Mouse (Mus musculus) neural tube, embryonic 13.5 days (tissue): ENCODE data around the gene 4930438A08Rik. TPM values are rescaled to one million over a fixed set of nuclear protein-coding genes. Genes with fewer than 3 reads are reported as not detected.
"Not testable (repeated sequence)": the region's sequence is repeated elsewhere in the genome, so short reads cannot be mapped to it uniquely, and the experiment has no call there.

Experiments used
- ATAC-seq: fragments of 200-750 bp; cut with Nextera tagmentation; 2 replicates; pipeline ENCODE4 v1.8.0; 2017; ENCODE audit warnings: low read depth, mild to moderate bottlenecking, moderate TSS enrichment, moderate library complexity
- H3K27ac ChIP-seq: fragments of 300-500 bp; sonication (generic); replicated peaks from 2 replicates; pipeline ENCODE4 v1.5.1; 2015; ENCODE audit warnings: moderate library complexity, mild to moderate bottlenecking, inconsistent platforms
- H3K27me3 ChIP-seq: fragments of 300-500 bp; sonication (generic); 2 replicates; pipeline ENCODE4 v1.6.1; 2015; ENCODE audit warnings: mild to moderate bottlenecking, inconsistent platforms
- H3K36me3 ChIP-seq: fragments of 300-500 bp; sonication (generic); 2 replicates; pipeline ENCODE4 v1.6.1; 2015; ENCODE audit warnings: mild to moderate bottlenecking, inconsistent platforms
- H3K4me1 ChIP-seq: fragments of 300-500 bp; sonication (generic); replicated peaks from 2 replicates; pipeline ENCODE4 v1.6.1; 2015; ENCODE audit warnings: inconsistent platforms
- H3K4me2 ChIP-seq: fragments of 300-500 bp; sonication (generic); 2 replicates; pipeline ENCODE4 v1.6.1; 2015; ENCODE audit warnings: inconsistent platforms, mild to moderate bottlenecking, moderate library complexity
- H3K4me3 ChIP-seq: fragments of 300-500 bp; sonication (generic); 2 replicates; pipeline ENCODE4 v1.5.1; 2015; ENCODE audit warnings: mild to moderate bottlenecking, inconsistent platforms
- H3K9ac ChIP-seq: fragments of 300-500 bp; sonication (generic); 2 replicates; pipeline ENCODE4 v1.6.1; 2015; ENCODE audit warnings: moderate library complexity, mild to moderate bottlenecking, inconsistent platforms
- H3K9me3 ChIP-seq: fragments of 300-500 bp; sonication (generic); 2 replicates; pipeline ENCODE4 v1.6.1; 2016; ENCODE audit warnings: inconsistent platforms
- WGBS: fragments of 180-500 bp; shearing (Covaris S2); methylation state at CpG from one replicate; pipeline ENCODE4 v1.1.7; 2015; 5-methylcytosine and 5-hydroxymethylcytosine counted together
- polyA plus RNA-seq: library from polyadenylated mRNA; unstranded; fragments of >200 nt; fragmentation: Nextera tagmentation; extraction: Ambion mirVana; gene quantifications from 2 replicates; pipeline ENCODE4 v1.2.1, GENCODE M21; 2015

The 4930438A08Rik gene
- polyA plus RNA-seq, 1 experiment from 2014 or later = not detected

DNA sequence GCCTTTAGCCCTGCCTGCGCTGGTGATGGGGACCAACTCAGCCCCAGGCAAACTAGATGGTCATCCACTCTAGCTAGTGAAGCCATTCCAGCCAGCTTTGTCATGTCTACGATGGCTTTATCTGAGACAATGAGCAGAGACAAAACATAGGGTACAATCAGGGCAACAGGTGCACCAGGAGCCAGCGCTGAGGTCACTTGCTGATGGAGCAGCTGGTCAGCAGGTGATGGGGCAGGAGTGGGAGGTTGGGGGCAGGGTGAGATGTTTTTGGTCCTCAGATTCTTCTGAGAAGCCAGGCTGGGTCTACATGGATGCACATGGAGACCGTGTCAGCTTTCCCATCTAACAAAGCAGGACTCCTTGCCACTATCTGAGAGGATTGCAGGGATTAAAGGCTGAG, 16.2 kb downstream of the 4930438A08Rik start:
- no peak overlapping the region for H3K4me3 ChIP-seq
- H3K36me3 ChIP-seq = no peaks in the 10 kb centered on the region
- H3K27ac ChIP-seq = no peak overlapping the region
- H3K27me3 ChIP-seq = no peaks in the 10 kb centered on the region
- H3K4me2 ChIP-seq = no peak overlapping the region
- 86% methylated on average over 4 of the region's 4 CpGs for WGBS
- H3K4me1 ChIP-seq = no peaks in the 10 kb centered on the region
- ATAC-seq = no peak
- H3K9ac ChIP-seq = no peak overlapping the region
- H3K9me3 ChIP-seq = no peaks in the 10 kb centered on the region

DNA sequence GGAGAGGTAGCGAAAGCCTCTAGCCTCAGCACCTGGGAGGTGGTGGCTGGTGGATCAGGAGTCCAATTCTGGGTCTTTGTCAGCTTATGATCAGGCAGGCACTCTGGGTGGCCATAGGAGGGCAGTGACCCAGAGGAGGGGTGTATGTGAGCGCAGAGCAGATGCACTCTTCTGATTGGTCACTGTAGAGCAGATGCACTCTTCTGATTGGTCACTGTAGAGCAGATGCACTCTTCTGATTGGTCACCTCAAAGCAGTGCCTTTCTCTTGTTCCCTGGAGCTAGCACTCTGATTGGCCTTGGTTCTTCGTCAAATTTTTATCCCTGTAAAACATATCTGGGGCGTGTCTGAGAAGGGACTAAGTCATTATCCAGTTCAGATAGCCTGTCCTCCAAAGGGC, 18.2 kb downstream of the 4930438A08Rik start:
- Histone ChIP-seq H3K4me1 (no peaks in the 10 kb centered on the region), H3K9me3 (no peaks in the 10 kb centered on the region), H3K27me3 (no peaks in the 10 kb centered on the region), H3K36me3 (no peaks in the 10 kb centered on the region), H3K27ac (no peak overlapping the region), H3K4me3 (no peak overlapping the region), H3K9ac (no peak overlapping the region), H3K4me2 (no peak overlapping the region)
- WGBS = 56% methylated on average over 4 of the region's 4 CpGs
- no peak for ATAC-seq

DNA sequence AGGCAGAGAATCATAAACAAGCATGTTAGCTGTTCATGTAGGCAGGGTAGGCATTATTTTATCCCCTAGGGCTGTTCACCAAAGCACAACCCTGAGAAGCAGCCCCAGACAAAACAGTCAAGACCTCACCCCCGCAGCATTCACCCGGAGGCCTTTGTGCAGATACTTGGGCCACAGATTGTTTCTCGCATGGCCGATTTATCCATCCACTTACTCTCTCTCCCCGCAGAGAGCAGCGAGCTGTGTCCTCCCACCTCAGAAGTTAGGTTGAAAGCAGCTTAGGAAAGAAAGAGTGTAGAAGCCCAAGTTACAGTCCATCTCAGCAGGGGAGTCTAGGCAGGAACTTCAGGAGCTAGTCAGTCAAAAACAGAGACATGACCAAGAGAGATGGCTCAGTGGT, 22.8 kb downstream of the 4930438A08Rik start:
- Histone ChIP-seq H3K4me2 (no peak overlapping the region), H3K4me1 (peaks cover 5% of the 10 kb centered on the region; the same call in 1 of the 2 replicates), H3K27ac (no peak overlapping the region), H3K36me3 (no peaks in the 10 kb centered on the region), H3K9me3 (no peaks in the 10 kb centered on the region), H3K27me3 (no peaks in the 10 kb centered on the region), H3K4me3 (no peak overlapping the region), H3K9ac (no peak overlapping the region)
- WGBS = 68% methylated on average over 6 of the region's 6 CpGs
- ATAC-seq = no peak

DNA sequence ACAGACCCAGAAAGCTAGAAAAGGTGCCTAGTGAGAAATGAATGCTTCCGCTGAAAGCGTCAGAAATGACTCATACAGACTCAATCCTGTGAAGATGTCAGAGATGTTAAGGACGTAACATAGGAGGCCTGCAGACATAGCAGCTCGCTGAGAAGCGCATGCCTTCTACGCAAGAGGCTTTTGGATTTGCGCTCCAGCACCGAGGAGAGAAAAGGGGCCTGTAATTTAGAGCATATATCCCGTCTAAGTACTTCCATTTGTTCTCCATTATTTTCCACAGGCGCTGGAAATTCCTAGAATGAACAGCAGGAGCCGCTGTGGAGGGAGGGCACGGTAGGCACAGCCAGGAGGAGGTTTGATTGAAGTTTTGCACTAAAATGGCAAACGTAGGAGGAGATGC, 26.5 kb downstream of the 4930438A08Rik start:
- Histone ChIP-seq H3K4me1 (peaks cover 11% of the 10 kb centered on the region), H3K27me3 (no peaks in the 10 kb centered on the region), H3K4me2 (peak overlapping the region; percentile 66), H3K4me3 (peak overlapping the region; percentile 64), H3K27ac (peak overlapping the region; percentile 87), H3K36me3 (no peaks in the 10 kb centered on the region), H3K9me3 (no peaks in the 10 kb centered on the region), H3K9ac (peak overlapping the region; percentile 44)
- WGBS = 10% methylated on average over 13 of the region's 13 CpGs
- ATAC-seq = peak; percentile 41; the same call in 1 of the 2 replicates

DNA sequence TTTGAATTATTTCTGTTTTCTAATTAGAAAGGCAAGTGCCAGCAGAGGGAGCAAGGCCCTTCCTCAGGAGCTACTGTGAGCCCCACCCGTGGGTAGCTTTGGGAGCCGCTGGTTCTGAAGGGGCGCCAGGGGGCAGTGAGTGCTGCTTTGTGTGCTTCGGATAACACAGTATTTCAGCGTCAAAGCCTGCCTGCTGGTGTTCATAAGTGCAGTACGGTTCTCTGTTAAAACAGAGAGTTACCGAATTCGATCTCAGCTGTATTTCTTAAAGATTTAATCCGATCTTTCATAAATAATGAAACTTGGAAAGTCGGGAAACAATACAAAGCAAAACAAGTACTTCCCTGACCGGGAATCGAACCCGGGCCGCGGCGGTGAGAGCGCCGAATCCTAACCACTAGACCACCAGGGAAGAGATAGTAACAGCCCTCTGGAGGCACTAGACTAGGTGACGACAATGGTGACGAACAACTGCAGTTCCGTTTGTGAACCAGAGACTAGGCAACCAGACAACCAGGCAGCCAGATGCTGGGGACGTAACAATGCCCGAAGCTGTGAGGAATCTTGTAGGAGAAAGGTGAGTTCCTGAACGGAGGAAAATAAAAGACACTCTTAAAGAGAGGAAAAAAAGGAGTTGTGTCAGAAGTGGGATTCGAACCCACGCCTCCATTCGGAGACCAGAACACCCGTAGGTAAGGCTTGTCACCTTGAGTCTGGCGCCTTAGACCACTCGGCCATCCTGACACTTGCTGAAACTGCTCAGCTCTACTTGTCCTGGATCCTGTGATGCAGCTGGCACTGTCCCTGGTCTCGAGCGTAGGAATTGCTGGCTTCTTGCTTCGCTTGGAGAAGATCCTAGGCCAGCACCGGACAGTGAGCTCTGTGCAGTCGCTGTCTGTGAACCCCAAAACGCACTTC, 27.5 kb downstream of the 4930438A08Rik start:
- under 1% methylated on average over 36 of the region's 36 CpGs for WGBS
- H3K4me1 ChIP-seq = peaks cover 19% of the 10 kb centered on the region
- peak; percentile 92 for ATAC-seq

DNA sequence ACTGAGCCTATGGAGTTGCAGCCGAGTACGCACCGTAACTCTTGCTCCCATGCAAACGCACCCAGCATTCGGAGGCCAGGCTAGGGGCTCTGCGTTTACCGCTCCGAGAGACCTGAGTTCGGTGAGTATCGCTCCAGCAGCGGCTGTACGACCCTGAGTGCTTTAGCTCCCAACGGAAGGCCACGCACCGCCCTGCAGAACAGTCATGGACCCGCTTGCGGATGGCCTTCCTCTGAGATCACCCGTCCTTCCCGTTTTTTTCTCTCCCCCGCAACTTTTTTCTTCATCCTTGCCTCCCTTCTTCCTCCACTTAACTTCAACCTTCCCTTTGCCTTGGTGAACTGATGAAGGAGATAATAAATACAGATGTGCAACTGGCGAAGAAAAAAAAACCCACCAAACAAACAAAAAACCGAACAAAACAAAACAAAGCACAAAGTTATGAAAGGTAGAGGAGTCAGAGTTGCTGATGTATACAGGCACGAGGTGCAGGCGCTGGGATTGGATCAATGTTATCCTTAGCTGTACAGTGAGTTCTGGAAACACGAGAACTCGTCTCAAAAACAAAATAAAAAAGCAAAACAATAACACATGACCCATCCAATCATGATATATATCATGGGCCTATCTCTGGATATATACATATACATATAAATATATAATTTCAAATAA, 28.3 kb downstream of the 4930438A08Rik start:
- H3K27me3 ChIP-seq = no peaks in the 10 kb centered on the region
- H3K36me3 ChIP-seq = no peaks in the 10 kb centered on the region
- peak overlapping the region; percentile 87 for H3K27ac ChIP-seq
- under 1% methylated on average over 26 of the region's 26 CpGs for WGBS
- no peaks in the 10 kb centered on the region for H3K9me3 ChIP-seq
- peak overlapping the region; percentile 75 for H3K9ac ChIP-seq
- peak; percentile 34 for ATAC-seq
- peak overlapping the region; percentile 64 for H3K4me3 ChIP-seq
- peak overlapping the region; percentile 66 for H3K4me2 ChIP-seq
- peaks cover 26% of the 10 kb centered on the region for H3K4me1 ChIP-seq

More for the DNA sequence above, 27.5 kb downstream of the 4930438A08Rik start:
- no peaks in the 10 kb centered on the region for H3K36me3 ChIP-seq
- no peaks in the 10 kb centered on the region for H3K27me3 ChIP-seq
- H3K4me3 ChIP-seq = peak overlapping the region; percentile 64
- peak overlapping the region; percentile 66 for H3K4me2 ChIP-seq
- peak overlapping the region; percentile 87 for H3K27ac ChIP-seq
- peak overlapping the region; percentile 75 for H3K9ac ChIP-seq
- no peaks in the 10 kb centered on the region for H3K9me3 ChIP-seq

DNA sequence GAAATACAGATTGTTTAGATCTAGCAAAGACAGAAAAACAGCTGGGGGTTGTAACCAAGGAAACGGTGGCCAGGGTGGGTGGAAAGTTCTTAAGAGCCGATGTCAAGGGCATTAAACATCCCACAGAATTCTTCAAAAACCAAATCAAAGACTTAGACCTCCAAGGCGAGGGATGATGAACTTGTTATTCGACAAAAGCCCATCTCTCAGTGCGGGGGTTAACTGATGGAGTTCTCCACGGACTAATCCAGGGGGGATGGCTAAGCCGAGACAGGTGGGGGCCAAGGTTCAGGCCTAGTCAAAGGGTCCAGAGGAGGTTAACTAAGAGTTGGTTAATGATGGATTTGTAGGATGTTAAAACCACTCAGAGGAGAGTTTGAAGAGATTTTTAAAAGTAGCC, 29.0 kb downstream of the 4930438A08Rik start:
- Histone ChIP-seq H3K4me1 (peaks cover 30% of the 10 kb centered on the region), H3K9ac (no peak overlapping the region), H3K4me3 (peak overlapping the region; percentile 10), H3K9me3 (no peaks in the 10 kb centered on the region), H3K36me3 (no peaks in the 10 kb centered on the region), H3K27ac (no peak overlapping the region), H3K4me2 (peak overlapping the region; percentile 66), H3K27me3 (no peaks in the 10 kb centered on the region)
- no peak for ATAC-seq
- 19% methylated on average over 7 of the region's 7 CpGs for WGBS

DNA sequence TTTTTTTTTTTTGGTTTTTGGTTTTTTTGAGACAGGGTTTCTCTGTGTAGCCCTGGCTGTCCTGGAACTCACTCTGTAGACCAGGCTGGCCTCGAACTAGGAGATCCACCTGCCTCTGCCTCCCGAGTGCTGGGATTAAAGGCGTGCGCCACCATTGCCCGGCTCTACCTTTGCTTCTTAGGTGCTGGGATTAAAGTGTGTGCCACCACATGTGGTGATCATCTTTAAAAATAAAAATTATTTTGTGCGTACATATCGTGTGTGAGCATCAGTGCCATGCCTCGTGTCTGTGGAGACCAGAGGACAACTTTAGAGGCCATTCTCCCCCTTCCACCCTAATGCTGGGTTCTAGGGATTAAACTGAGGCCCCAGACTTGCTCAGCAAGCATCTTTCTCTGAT, 30.7 kb downstream of the 4930438A08Rik start:
- not testable (repeated sequence) for ATAC-seq
- 90% methylated on average over 8 of the region's 8 CpGs for WGBS

DNA sequence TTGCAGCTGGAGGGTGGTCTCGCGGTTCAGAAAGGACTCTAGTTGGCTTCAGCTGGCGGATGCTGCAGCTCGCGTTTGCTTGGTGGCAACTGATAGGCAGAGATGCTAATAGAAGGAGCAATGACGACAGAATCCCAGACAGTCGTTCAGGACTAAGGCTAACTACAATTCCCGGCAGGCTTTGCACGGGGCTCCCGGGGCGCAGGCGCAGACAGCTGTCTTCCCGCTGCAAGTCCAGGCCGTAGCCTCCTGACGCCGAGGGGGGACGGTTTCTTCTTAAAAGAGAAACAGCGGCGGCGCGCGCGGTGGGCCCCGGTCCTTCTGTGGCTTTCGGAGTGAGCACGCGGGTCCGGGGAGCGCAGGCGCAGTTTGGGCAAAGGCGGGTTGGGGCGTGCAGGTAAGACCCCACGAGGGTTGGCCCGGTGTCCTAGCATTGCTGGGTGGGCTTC, 32.3 kb downstream of the 4930438A08Rik start, which contains the start of gene Zfp692:
Zfp692 (plus strand) TSS at position 210 of the 449 bp plus-strand sequence.
- under 1% methylated on average over 34 of the region's 34 CpGs for WGBS
- Histone ChIP-seq H3K4me2 (peak within 1 kb of the TSS; percentile 80), H3K27ac (peak within 1 kb of the TSS; percentile 71), H3K4me3 (peak within 1 kb of the TSS; percentile 53), H3K4me1 (peaks cover 25% of the 10 kb centered on the region), H3K9ac (peak within 1 kb of the TSS; percentile 76), H3K36me3 (peaks cover 20% of the 10 kb centered on the region), H3K27me3 (no peaks in the 10 kb centered on the region), H3K9me3 (no peaks in the 10 kb centered on the region)
- peak; percentile 87 for ATAC-seq

More for the DNA sequence above, 30.7 kb downstream of the 4930438A08Rik start:
- not testable (repeated sequence) for H3K36me3 ChIP-seq, H3K9me3 ChIP-seq, H3K4me2 ChIP-seq, H3K4me3 ChIP-seq, H3K27ac ChIP-seq, H3K27me3 ChIP-seq, H3K9ac ChIP-seq
- peaks cover 30% of the 10 kb centered on the region for H3K4me1 ChIP-seq

DNA sequence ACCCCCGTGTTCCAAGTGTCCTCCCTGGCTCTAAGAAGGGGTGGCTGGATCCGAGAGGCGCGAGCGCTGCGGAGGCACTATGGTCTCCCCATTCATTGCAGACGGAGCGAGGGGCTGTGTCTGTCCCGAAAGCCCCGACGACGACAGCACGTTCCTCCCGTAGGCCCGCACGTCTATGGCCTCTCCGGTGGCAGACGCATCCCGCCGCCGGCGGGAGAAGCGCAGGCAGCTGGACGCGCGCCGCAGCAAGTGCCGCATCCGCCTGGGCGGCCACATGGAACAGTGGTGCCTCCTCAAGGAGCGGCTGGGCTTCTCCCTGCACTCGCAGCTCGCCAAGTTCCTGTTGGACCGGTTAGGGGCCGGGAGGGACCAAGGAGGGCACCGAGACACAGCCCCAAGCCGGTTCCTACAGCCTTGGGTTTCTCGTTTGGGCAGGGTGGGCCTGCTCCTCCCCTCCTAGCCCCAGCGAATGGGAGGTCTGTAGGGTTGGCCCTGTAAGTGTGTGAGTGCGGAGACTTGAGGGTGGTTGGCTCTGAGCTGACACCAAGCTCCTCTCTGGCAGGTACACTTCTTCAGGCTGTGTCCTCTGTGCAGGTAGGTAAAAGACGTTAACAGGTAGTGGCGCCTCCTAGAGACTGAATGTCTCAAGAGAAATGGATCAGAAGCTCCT, 32.9 kb downstream of the 4930438A08Rik start:
- H3K36me3 ChIP-seq = peaks cover 20% of the 10 kb centered on the region
- peak overlapping the region; percentile 53 for H3K4me3 ChIP-seq
- no peaks in the 10 kb centered on the region for H3K27me3 ChIP-seq
- peak; percentile 28 for ATAC-seq
- H3K9ac ChIP-seq = peak overlapping the region; percentile 76
- peak overlapping the region; percentile 71 for H3K27ac ChIP-seq
- 1% methylated on average over 42 of the region's 42 CpGs for WGBS
- H3K4me1 ChIP-seq = peaks cover 25% of the 10 kb centered on the region
- H3K9me3 ChIP-seq = no peaks in the 10 kb centered on the region
- peak overlapping the region; percentile 80 for H3K4me2 ChIP-seq

DNA sequence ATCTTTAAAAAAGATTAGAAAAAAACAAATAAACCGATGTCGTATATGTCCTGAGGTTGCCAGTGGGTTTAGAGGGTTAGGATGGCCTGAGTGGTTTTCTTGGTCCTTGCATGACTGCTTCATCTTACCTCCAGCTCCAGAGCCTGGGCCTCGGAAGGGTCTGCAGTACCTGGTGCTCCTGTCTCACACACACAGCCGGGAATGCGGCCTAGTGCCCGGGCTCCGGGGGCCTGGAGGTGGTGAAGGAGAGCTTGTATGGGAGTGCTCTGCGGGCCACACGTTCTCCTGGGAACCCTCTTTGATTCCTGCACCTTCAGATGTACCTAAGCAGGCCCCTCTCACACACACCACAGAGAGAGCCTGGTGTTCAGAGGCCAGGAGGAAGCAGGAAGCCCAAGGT, 34.1 kb downstream of the 4930438A08Rik start:
- Histone ChIP-seq H3K9me3 (no peaks in the 10 kb centered on the region), H3K4me2 (no peak overlapping the region), H3K4me3 (no peak overlapping the region), H3K9ac (no peak overlapping the region), H3K27me3 (no peaks in the 10 kb centered on the region), H3K4me1 (peaks cover 22% of the 10 kb centered on the region), H3K27ac (no peak overlapping the region), H3K36me3 (peaks cover 20% of the 10 kb centered on the region)
- no peak for ATAC-seq
- WGBS = 95% methylated on average over 9 of the region's 9 CpGs
